Mouse (Mus musculus) right cerebral cortex, adult 18-20 months (tissue): ENCODE results near the gene Sox6.

Experiments
- DNase-seq: peaks from one replicate; pipeline ENCODE4 v3.0.0; 2022; ENCODE audit warnings: mixed read lengths

Sox6 gene

GRCm38 (mm10) chr7:115734137-115734536, 304.5 kb downstream of the Sox6 start:
- no peak for DNase-seq

GRCm38 (mm10) chr7:115732824-115733223, 305.8 kb downstream of the Sox6 start:
- DNase-seq: no peak

- no peak for DNase-seq
Observed at GRCm38 (mm10) chr7:115726776-115727175, 311.8 kb downstream of the Sox6 start.

GRCm38 (mm10) chr7:115724404-115724803, 314.2 kb downstream of the Sox6 start:
- no peak for DNase-seq

GRCm38 (mm10) chr7:115721624-115722540, 316.7 kb downstream of the Sox6 start:
- DNase-seq: no peak

- DNase-seq: no peak
Observed at GRCm38 (mm10) chr7:115719791-115720190, 318.8 kb downstream of the Sox6 start.

GRCm38 (mm10) chr7:115706141-115706540, 332.5 kb downstream of the Sox6 start:
- DNase-seq: no peak

GRCm38 (mm10) chr7:115698105-115698504, 340.5 kb downstream of the Sox6 start:
- DNase-seq: no peak

- DNase-seq: no peak
Observed at GRCm38 (mm10) chr7:115693206-115693605, 345.4 kb downstream of the Sox6 start.

- no peak for DNase-seq
Observed at GRCm38 (mm10) chr7:115691091-115691490, 347.5 kb downstream of the Sox6 start.

GRCm38 (mm10) chr7:115686687-115687086, 351.9 kb downstream of the Sox6 start:
- no peak for DNase-seq

- no peak for DNase-seq
Observed at GRCm38 (mm10) chr7:115684142-115684541, 354.5 kb downstream of the Sox6 start.

- DNase-seq: no peak
Observed at GRCm38 (mm10) chr7:115671749-115672148, 366.8 kb downstream of the Sox6 start.

GRCm38 (mm10) chr7:115671272-115671671, 367.3 kb downstream of the Sox6 start:
- DNase-seq: no peak

- DNase-seq: no peak
Observed at GRCm38 (mm10) chr7:115669207-115670004, 369.2 kb downstream of the Sox6 start.

- DNase-seq: no peak
Observed at GRCm38 (mm10) chr7:115666686-115667382, 371.8 kb downstream of the Sox6 start.

GRCm38 (mm10) chr7:115663399-115663798, 375.2 kb downstream of the Sox6 start:
- DNase-seq: no peak

GRCm38 (mm10) chr7:115662121-115662520, 376.5 kb downstream of the Sox6 start:
- DNase-seq: no peak

- no peak for DNase-seq
Observed at GRCm38 (mm10) chr7:115646696-115647095, 391.9 kb downstream of the Sox6 start.

- no peak for DNase-seq
Observed at GRCm38 (mm10) chr7:115645971-115646447, 392.6 kb downstream of the Sox6 start.

- no peak for DNase-seq
Observed at GRCm38 (mm10) chr7:115645272-115645970, 393.2 kb downstream of the Sox6 start.

GRCm38 (mm10) chr7:115630691-115631090, 407.9 kb downstream of the Sox6 start:
- no peak for DNase-seq
